Mouse (Mus musculus) adrenal gland, postnatal 25 days (tissue): ENCODE measurements at regions not wholly inside any gene's neighbourhood (a gene's known extent, or its start where the extent isn't known, plus 50 kb on each side); places are given as distances from the start of the nearest gene placed in this dataset.
A peak's percentile ranks its signal among the peaks of the same experiment; 100 is the strongest.

Experiments
- DNase-seq: peaks from one replicate; pipeline ENCODE4 v3.0.0; 2021; ENCODE audit warnings: mixed read lengths

- no peak for DNase-seq
Observed at GRCm38 (mm10) chr4:142465226-142465625, 226.0 kb upstream of the Kazn start.

DNA sequence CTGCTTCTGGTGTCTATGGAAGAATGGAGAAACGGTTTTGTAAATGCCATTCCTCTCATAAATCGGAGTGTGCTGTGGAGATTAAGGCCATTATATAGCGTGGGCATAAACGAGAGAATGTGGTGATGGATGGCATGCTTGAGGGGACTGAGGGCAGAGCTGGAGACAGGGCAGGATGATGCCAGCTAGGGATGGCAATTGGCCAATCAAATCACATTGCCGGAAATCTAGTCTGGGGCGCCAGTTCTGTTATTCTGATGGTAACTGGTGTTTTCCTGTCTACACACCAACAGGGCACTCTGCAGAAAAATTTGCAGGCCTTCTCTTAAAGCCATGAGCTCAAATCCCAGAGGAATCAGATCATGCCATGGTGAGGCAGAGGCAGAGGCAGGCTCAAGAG lies 224.9 kb upstream of the Kazn start:
- DNase-seq = no peak

DNA sequence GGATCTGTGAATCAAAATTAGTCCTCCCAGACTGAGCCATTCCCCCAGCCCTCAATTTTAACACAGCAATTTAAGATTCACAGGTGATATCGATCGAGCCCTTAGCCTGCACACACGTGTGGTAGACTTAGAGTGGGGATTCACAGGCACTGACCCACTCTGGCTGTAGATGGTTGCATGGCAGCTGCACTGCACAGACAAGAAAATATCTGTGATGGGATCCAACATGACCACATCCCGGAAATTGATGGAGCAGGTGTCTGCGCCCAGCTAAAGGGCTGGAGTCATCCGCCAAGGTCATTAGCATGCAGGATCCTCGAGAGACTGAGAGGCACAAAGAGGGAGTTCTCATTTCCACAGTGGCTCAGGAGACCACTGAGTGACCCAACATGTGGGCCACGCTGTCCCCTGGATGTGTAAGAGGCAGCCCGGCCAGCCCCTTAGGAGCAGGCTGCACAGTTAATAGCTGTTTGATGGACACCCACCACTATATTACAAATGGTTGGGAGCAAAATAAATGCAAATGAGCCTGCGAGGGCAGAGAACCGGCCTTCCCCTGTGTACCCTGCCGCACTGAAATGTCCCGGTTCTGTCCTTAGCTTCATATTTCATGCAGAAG lies 221.4 kb upstream of the Kazn start:
- no peak for DNase-seq

GRCm38 (mm10) chr4:142452614-142453013 lies 213.4 kb upstream of the Kazn start:
- no peak for DNase-seq

GRCm38 (mm10) chr4:142450884-142451283 lies 211.7 kb upstream of the Kazn start:
- DNase-seq = no peak

GRCm38 (mm10) chr4:142449713-142450112 lies 210.5 kb upstream of the Kazn start:
- DNase-seq = no peak

GRCm38 (mm10) chr4:142449198-142449702 lies 210.0 kb upstream of the Kazn start:
- DNase-seq = no peak

- DNase-seq = no peak
Observed at GRCm38 (mm10) chr4:142447529-142447928, 208.3 kb upstream of the Kazn start.

GRCm38 (mm10) chr4:142441045-142441444 lies 201.8 kb upstream of the Kazn start:
- peak; percentile 14 for DNase-seq

DNA sequence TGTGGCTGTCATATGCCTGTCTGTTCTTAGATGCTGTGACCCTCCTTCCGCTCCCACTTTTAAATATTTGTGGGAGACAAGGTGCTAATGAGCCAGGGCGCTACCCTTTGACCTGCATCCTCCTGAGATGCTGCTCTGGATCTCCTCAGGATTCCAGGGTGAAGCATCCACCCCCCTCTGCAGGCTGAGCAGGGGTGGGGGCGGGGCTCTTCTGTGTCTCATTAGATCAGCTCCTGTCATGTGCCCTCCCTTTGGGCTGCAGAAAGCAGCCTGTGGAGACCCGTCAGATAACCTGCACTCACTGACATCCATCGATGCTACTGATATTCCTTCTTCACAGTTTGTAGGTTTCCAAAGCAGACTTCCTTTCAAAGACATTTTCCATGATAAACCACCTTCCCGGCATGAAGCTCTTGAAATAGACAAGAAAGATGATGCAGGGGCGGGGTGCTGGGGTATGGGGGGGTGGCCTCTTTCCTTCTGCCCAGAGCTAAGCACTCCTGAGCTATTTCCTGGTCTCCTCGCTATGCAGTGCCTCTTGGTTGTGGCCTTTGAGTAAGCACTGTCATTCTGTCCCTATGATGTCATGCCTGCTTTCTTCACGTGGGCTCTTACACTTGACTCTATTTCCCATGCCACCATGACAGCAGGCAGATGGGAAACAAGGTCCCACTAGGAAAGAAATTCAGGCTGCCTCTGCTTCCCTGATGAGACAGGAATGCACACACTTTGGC lies 200.4 kb upstream of the Kazn start:
- DNase-seq = no peak

- peak; percentile 21 for DNase-seq
Observed at GRCm38 (mm10) chr4:142424596-142424995, 185.4 kb upstream of the Kazn start.

GRCm38 (mm10) chr4:142420427-142420826 lies 181.2 kb upstream of the Kazn start:
- DNase-seq = no peak

- no peak for DNase-seq
Observed at GRCm38 (mm10) chr4:142414874-142415273, 175.7 kb upstream of the Kazn start.

GRCm38 (mm10) chr4:142411792-142412191 lies 172.6 kb upstream of the Kazn start:
- no peak for DNase-seq

GRCm38 (mm10) chr4:142410596-142411573 lies 171.7 kb upstream of the Kazn start:
- no peak for DNase-seq

GRCm38 (mm10) chr4:142397858-142398257 lies 158.7 kb upstream of the Kazn start:
- DNase-seq = no peak

DNA sequence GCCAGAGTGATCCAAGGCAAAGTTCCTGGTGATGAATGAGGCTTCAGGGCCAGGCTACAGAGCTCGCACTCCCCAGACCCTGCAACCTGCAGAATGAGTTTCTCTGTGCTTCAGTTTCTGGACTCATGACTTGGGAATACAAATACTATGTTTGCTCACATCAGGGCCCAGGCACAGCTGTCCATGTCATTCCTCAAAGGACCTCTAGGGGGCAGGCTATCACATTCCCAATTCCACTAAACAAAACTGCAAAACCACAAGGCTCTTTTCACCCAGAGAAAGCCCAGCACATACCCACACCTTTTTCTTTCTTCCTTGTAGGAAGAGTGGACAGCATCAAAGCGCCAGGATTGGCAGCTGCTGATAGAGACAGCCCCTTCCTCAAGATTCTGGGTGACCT lies 153.7 kb upstream of the Kazn start:
- no peak for DNase-seq

DNA sequence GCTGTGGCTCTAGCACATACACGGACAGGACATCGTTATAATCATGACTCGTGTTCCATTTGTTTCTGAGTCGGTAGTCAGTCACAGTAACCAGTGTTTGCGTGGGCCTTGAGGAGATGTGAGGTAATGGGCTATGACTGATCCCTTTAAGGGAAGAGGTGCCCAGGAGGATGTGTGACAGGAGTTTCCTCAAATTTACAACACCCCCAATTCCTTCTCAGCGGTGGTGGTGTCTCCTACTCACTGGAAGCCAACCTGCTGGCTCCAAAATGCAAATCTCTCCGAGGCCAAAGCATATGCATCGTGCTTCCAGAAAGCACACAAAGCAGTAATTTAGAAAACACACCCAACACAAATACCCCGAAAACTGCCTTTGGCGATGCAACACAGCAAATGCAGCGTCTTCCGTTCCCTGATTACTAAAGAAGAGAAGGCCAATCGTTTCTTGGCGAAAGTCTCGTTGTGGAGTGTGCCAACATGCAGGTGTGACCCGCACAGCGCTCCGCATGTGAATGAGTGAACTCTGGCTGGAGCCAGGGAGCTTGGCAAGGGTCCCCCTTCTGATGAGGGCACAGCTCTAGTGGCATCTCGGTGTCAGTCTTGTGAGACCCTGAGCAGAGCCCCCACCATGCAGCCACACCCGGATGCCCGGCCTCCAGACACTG lies 151.5 kb upstream of the Kazn start:
- no peak for DNase-seq

- no peak for DNase-seq
Observed at GRCm38 (mm10) chr4:142388476-142388875, 149.3 kb upstream of the Kazn start.

DNA sequence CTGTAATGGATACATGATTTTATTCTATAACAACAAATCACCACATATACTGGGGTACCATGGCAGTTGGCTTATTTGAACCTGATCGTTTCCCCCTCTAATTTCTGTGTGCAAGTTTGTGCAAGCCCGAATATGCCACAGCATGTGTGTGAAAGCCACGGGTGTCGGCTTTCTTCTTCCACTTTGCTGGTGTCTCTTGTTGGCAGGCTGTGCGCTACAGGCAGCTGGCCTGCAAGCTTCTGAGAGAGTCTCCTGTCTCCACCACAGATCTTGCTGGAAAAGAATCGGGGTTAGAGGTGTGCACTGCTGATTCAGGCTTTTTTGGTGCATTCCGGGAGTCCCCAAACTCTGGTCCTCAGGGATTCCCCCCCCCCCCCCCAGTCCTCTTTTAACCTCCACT lies 142.0 kb upstream of the Kazn start:
- no peak for DNase-seq

DNA sequence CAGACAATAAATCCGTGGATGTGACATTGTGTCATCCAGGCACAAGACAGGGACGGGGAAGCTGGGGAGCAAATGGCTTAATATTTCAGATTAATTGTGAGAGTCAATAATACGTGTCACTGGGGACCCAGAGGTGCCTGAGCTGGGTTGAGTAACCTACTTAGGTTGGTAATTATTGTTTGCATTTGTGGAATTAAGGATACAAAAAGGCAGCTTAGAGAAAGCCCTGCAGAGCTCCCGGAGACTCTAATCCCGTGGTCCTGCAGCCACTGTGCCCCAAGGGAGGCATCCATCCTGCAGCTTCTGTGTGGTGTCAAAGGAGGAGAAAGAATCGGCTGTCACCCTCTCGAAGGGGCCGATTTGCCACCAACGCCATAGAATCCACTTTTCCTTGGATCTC lies 139.3 kb upstream of the Kazn start:
- DNase-seq = no peak

GRCm38 (mm10) chr4:142367774-142368173 lies 128.6 kb upstream of the Kazn start:
- DNase-seq = no peak
